Mouse (Mus musculus) intestine, embryonic 16.5 days (tissue): ENCODE data around the gene Cerkl. TPM values are rescaled to one million over a fixed set of nuclear protein-coding genes. Genes with fewer than 3 reads are reported as not detected.

Source experiments
- ATAC-seq: fragments of 200-750 bp; cut with Nextera tagmentation; 2 replicates; pipeline ENCODE4 v1.8.0; 2017; ENCODE audit warnings: moderate TSS enrichment, moderate library complexity
- H3K27ac ChIP-seq: fragments of 300-500 bp; sonication (generic); 2 replicates; pipeline ENCODE4 v1.5.1; 2014; ENCODE audit warnings: mild to moderate bottlenecking, low read length
- H3K27me3 ChIP-seq: fragments of 300-500 bp; sonication (generic); replicated peaks from 2 replicates; pipeline ENCODE4 v1.6.1; 2014; ENCODE audit warnings: low read length, control low read depth, mixed read lengths; ENCODE audit not compliant: control insufficient read depth, insufficient read depth
- H3K36me3 ChIP-seq: fragments of 300-500 bp; sonication (generic); 2 replicates; pipeline ENCODE4 v1.6.1; 2014; ENCODE audit warnings: low read length, control low read depth; ENCODE audit not compliant: control insufficient read depth, insufficient read depth
- H3K4me1 ChIP-seq: fragments of 300-500 bp; sonication (generic); 2 replicates; pipeline ENCODE4 v1.6.1; 2014; ENCODE audit warnings: low read length, control low read depth, mixed read lengths; ENCODE audit not compliant: control insufficient read depth, insufficient read depth
- H3K4me2 ChIP-seq: fragments of 300-500 bp; sonication (generic); 2 replicates; pipeline ENCODE4 v1.6.1; 2014; ENCODE audit warnings: low read depth, low read length, control low read depth
- H3K4me3 ChIP-seq: fragments of 300-500 bp; sonication (generic); 2 replicates; pipeline ENCODE4 v1.5.1; 2014; ENCODE audit warnings: mild to moderate bottlenecking, low read length
- H3K9ac ChIP-seq: fragments of 300-500 bp; sonication (generic); 2 replicates; pipeline ENCODE4 v1.6.1; 2014; ENCODE audit warnings: low read depth, low read length
- H3K9me3 ChIP-seq: fragments of 300-500 bp; sonication (generic); 2 replicates; pipeline ENCODE4 v1.6.1; 2016; ENCODE audit warnings: low read length, control low read depth; ENCODE audit not compliant: control insufficient read depth
- WGBS: fragments of 180-500 bp; shearing (Covaris S2); extraction: QIAGEN DNeasy Blood & Tissue Kit; methylation state at CpG from one replicate; pipeline ENCODE4 v1.1.7; 2014; 5-methylcytosine and 5-hydroxymethylcytosine counted together
- polyA plus RNA-seq: library from polyadenylated mRNA; unstranded; fragments of >200 nt; fragmentation: Nextera tagmentation; extraction: Ambion mirVana; gene quantifications from 2 replicates; pipeline ENCODE4 v1.2.1, GENCODE M21; 2015

The Cerkl gene
- polyA plus RNA-seq, 1 experiment from 2014 or later, result 1.1 TPM

- Histone ChIP-seq H3K4me3 (no peak overlapping the region), H3K4me1 (no peaks in the 10 kb centered on the region), H3K4me2 (no peak overlapping the region), H3K27ac (no peak overlapping the region), H3K36me3 (no peaks in the 10 kb centered on the region), H3K9ac (no peak overlapping the region), H3K9me3 (no peaks in the 10 kb centered on the region), H3K27me3 (no peaks in the 10 kb centered on the region)
- no peak for ATAC-seq
- WGBS, result 79% methylated on average over 4 of the region's 4 CpGs
Observed at GRCm38 (mm10) chr2:79352100-79352802, 104.3 kb downstream of the Cerkl start.

GRCm38 (mm10) chr2:79351179-79352099 is 105.1 kb downstream of the Cerkl start:
- no peak overlapping the region for H3K4me3 ChIP-seq
- no peaks in the 10 kb centered on the region for H3K4me1 ChIP-seq
- H3K36me3 ChIP-seq, result no peaks in the 10 kb centered on the region
- H3K9ac ChIP-seq, result no peak overlapping the region
- WGBS, result 71% methylated on average over 6 of the region's 6 CpGs
- no peak for ATAC-seq
- no peak overlapping the region for H3K27ac ChIP-seq
- no peak overlapping the region for H3K4me2 ChIP-seq
- H3K9me3 ChIP-seq, result no peaks in the 10 kb centered on the region
- H3K27me3 ChIP-seq, result no peaks in the 10 kb centered on the region

- Histone ChIP-seq H3K27ac (no peak overlapping the region), H3K4me1 (no peaks in the 10 kb centered on the region), H3K9ac (no peak overlapping the region), H3K9me3 (no peaks in the 10 kb centered on the region), H3K4me3 (no peak overlapping the region), H3K4me2 (no peak overlapping the region), H3K27me3 (no peaks in the 10 kb centered on the region), H3K36me3 (no peaks in the 10 kb centered on the region)
- 85% methylated on average over 8 of the region's 8 CpGs for WGBS
- no peak for ATAC-seq
Observed at GRCm38 (mm10) chr2:79343115-79343514, 113.5 kb downstream of the Cerkl start.

GRCm38 (mm10) chr2:79339003-79339402 is 117.6 kb downstream of the Cerkl start:
- no peak overlapping the region for H3K4me2 ChIP-seq
- H3K9me3 ChIP-seq, result no peaks in the 10 kb centered on the region
- H3K4me1 ChIP-seq, result no peaks in the 10 kb centered on the region
- WGBS, result 77% methylated on average over 1 of the region's 1 CpGs
- no peak for ATAC-seq
- H3K36me3 ChIP-seq, result no peaks in the 10 kb centered on the region
- no peak overlapping the region for H3K27ac ChIP-seq
- H3K4me3 ChIP-seq, result no peak overlapping the region
- no peak overlapping the region for H3K9ac ChIP-seq
- no peaks in the 10 kb centered on the region for H3K27me3 ChIP-seq

- no peak for ATAC-seq
- H3K9me3 ChIP-seq, result no peaks in the 10 kb centered on the region
- H3K4me3 ChIP-seq, result no peak overlapping the region
- no peak overlapping the region for H3K9ac ChIP-seq
- no peak overlapping the region for H3K27ac ChIP-seq
- no peak overlapping the region for H3K4me2 ChIP-seq
- H3K27me3 ChIP-seq, result no peaks in the 10 kb centered on the region
- WGBS, result 87% methylated on average over 1 of the region's 1 CpGs
- no peaks in the 10 kb centered on the region for H3K4me1 ChIP-seq
- H3K36me3 ChIP-seq, result no peaks in the 10 kb centered on the region
Observed at GRCm38 (mm10) chr2:79336141-79336540, 120.4 kb downstream of the Cerkl start.

- H3K27me3 ChIP-seq, result no peaks in the 10 kb centered on the region
- H3K9ac ChIP-seq, result no peak overlapping the region
- H3K4me2 ChIP-seq, result no peak overlapping the region
- H3K9me3 ChIP-seq, result no peaks in the 10 kb centered on the region
- H3K36me3 ChIP-seq, result no peaks in the 10 kb centered on the region
- no peak overlapping the region for H3K4me3 ChIP-seq
- H3K4me1 ChIP-seq, result no peaks in the 10 kb centered on the region
- H3K27ac ChIP-seq, result no peak overlapping the region
- no peak for ATAC-seq
Observed at GRCm38 (mm10) chr2:79334661-79335060, 121.9 kb downstream of the Cerkl start.

- no peak overlapping the region for H3K4me3 ChIP-seq
- no peak overlapping the region for H3K9ac ChIP-seq
- no peaks in the 10 kb centered on the region for H3K36me3 ChIP-seq
- ATAC-seq, result no peak
- no peaks in the 10 kb centered on the region for H3K27me3 ChIP-seq
- no peak overlapping the region for H3K27ac ChIP-seq
- H3K4me2 ChIP-seq, result no peak overlapping the region
- WGBS, result 73% methylated on average over 2 of the region's 2 CpGs
- H3K4me1 ChIP-seq, result no peaks in the 10 kb centered on the region
- H3K9me3 ChIP-seq, result no peaks in the 10 kb centered on the region
Observed at GRCm38 (mm10) chr2:79328079-79328478, 128.5 kb downstream of the Cerkl start.

GRCm38 (mm10) chr2:79316182-79316880 is 140.3 kb downstream of the Cerkl start:
- Histone ChIP-seq H3K4me3 (no peak overlapping the region), H3K9ac (no peak overlapping the region), H3K27me3 (no peaks in the 10 kb centered on the region), H3K4me2 (no peak overlapping the region), H3K36me3 (no peaks in the 10 kb centered on the region), H3K27ac (no peak overlapping the region), H3K9me3 (no peaks in the 10 kb centered on the region), H3K4me1 (no peaks in the 10 kb centered on the region)
- no peak for ATAC-seq
- 84% methylated on average over 9 of the region's 9 CpGs for WGBS

- Histone ChIP-seq H3K4me2 (no peak overlapping the region), H3K4me3 (no peak overlapping the region), H3K27me3 (no peaks in the 10 kb centered on the region), H3K27ac (no peak overlapping the region), H3K36me3 (no peaks in the 10 kb centered on the region), H3K9ac (no peak overlapping the region), H3K9me3 (no peaks in the 10 kb centered on the region), H3K4me1 (no peaks in the 10 kb centered on the region)
- WGBS, result 90% methylated on average over 4 of the region's 4 CpGs
- ATAC-seq, result no peak
Observed at GRCm38 (mm10) chr2:79315108-79315507, 141.5 kb downstream of the Cerkl start.
